Mouse (Mus musculus) thymus, adult 2 months (tissue): Measurements from ENCODE around the gene Cdyl. TPM values are rescaled to one million over a fixed set of nuclear protein-coding genes. Genes with fewer than 3 reads are reported as not detected.

Source experiments
- DNase-seq: peaks from one replicate; pipeline ENCODE4 v3.0.0; 2021
- H3K27ac ChIP-seq: fragments of 200-500 bp; 2 replicates; pipeline ENCODE4 v1.5.1; 2012; ENCODE audit warnings: low read length, control low read depth; ENCODE audit not compliant: control insufficient read depth, insufficient read depth
- H3K27me3 ChIP-seq: fragments of 200-500 bp; 2 replicates; pipeline ENCODE4 v1.6.1; 2012; ENCODE audit warnings: mild to moderate bottlenecking, low read length, moderate library complexity, mixed read lengths; ENCODE audit not compliant: control insufficient read depth, insufficient read depth
- H3K36me3 ChIP-seq: fragments of 200-500 bp; 2 replicates; pipeline ENCODE4 v1.6.1; 2012; ENCODE audit warnings: mild to moderate bottlenecking, low read length, moderate library complexity; ENCODE audit not compliant: control insufficient read depth, insufficient read depth
- H3K4me1 ChIP-seq: fragments of 200-500 bp; replicated peaks from 2 replicates; pipeline ENCODE4 v1.6.1; 2012; ENCODE audit warnings: low read length; ENCODE audit not compliant: control insufficient read depth, insufficient read depth
- H3K4me3 ChIP-seq: fragments of 200-500 bp; 2 replicates; pipeline ENCODE4 v1.5.1; 2012; ENCODE audit warnings: mild to moderate bottlenecking, low read length, control low read depth, moderate library complexity; ENCODE audit not compliant: control insufficient read depth, insufficient read depth
- CTCF ChIP-seq: fragments of 200-500 bp; IDR thresholded peaks from 2 replicates; pipeline ENCODE4 v1.5.1; 2012; ENCODE audit warnings: mild to moderate bottlenecking, control low read depth, low read length, moderate library complexity, borderline replicate concordance; ENCODE audit not compliant: control insufficient read depth, poor library complexity, insufficient read depth; ENCODE audit errors: extremely low read depth
- POLR2A ChIP-seq: fragments of 200-500 bp; IDR thresholded peaks from 2 replicates; pipeline ENCODE4 v1.6.1; 2012; ENCODE audit warnings: mild to moderate bottlenecking, low read length, control low read depth, moderate library complexity; ENCODE audit not compliant: control insufficient read depth, poor library complexity, insufficient read depth; ENCODE audit errors: extremely low read depth
- WGBS: fragments of 180-500 bp; shearing (Covaris S2); methylation state at CpG from one replicate; pipeline ENCODE4 v1.1.7; 2018; 5-methylcytosine and 5-hydroxymethylcytosine counted together
- polyA plus RNA-seq: library from polyadenylated mRNA; depleted of rRNA; stranded (reverse); fragments of >200 nt; gene quantifications from 2 replicates; pipeline ENCODE4 v1.2.3, GENCODE M21; 2012

Cdyl gene
- polyA plus RNA-seq, 1 experiment, result 6.1 TPM

DNA sequence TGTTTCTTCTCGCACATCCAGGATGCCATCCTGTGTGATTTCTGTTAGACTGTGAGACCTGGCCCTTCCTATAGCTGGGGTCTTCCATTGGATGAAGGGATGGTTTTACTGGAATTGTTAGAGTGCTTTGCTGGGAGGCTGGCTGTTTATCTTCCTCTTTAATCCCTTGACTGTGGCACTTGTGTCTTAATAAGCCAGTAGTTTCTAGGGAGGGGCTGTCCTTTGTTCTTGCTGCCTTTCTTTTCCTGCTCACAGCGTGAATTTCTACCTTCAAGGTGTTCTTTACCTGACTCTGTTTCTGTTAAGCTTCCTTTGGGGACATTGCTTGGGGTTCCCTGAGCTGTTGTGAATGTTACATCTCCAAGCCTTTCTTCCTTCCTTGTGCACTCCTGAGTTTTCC, 110.0 kb downstream of the Cdyl start:
- Histone ChIP-seq H3K4me1 (peaks cover 5% of the 10 kb centered on the region), H3K27me3 (no peaks in the 10 kb centered on the region), H3K4me3 (no peak overlapping the region), H3K27ac (no peak overlapping the region), H3K36me3 (no peaks in the 10 kb centered on the region)
- TF ChIP-seq CTCF, result no peak
- no peak for TF ChIP-seq POLR2A
- no peak for DNase-seq
- WGBS, result 84% methylated on average over 2 of the region's 2 CpGs

DNA sequence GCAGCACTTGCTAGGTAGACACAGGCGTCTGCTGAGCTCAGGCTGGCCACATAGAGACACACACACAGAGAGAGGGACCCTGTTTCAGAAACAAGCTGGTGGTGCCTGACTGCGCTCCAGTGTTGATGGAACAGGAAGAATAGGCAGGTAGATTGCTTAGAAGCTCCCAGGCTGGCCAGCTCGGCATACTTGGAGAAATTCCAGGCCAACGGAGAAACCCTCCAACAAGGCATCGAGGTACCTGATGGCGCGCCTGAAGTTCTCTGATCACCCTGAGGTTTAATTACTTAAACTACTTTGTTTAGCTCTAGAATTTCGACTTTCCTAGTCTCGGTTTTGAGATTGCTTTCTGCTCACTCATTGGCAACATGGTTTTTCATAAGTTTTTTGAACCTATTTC, 110.8 kb downstream of the Cdyl start:
- TF ChIP-seq CTCF (no peak), POLR2A (no peak)
- Histone ChIP-seq H3K4me3 (no peak overlapping the region), H3K27me3 (no peaks in the 10 kb centered on the region), H3K36me3 (no peaks in the 10 kb centered on the region), H3K4me1 (peaks cover 5% of the 10 kb centered on the region), H3K27ac (no peak overlapping the region)
- WGBS, result 93% methylated on average over 9 of the region's 9 CpGs
- no peak for DNase-seq

DNA sequence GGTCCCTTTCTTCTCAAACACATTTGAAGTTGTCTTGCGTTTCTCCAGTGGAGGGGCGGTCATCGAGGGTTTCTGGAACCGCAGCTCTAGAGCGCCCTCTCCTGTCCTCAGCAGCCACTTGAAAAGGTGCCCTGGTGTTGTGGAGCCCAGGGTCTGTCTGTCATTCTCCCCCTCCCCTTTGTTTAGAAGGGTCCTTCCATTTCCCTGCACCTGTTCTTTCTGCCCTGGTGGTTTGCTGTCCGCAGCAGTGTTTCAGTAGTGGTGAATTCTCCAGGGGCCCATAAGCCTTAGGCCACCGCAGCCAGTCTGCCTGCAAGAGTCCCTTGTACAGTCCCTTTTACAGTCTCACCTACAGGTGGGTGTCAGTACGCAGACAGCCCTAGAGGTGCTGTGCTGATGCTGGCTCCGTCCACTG, 112.3 kb downstream of the Cdyl start:
- Histone ChIP-seq H3K4me3 (no peak overlapping the region), H3K27me3 (no peaks in the 10 kb centered on the region), H3K27ac (no peak overlapping the region), H3K36me3 (no peaks in the 10 kb centered on the region), H3K4me1 (peaks cover 5% of the 10 kb centered on the region)
- 75% methylated on average over 9 of the region's 9 CpGs for WGBS
- TF ChIP-seq CTCF (peak; percentile 42; the same call in 1 of the 2 replicates), POLR2A (no peak)
- DNase-seq, result peak; percentile 50

DNA sequence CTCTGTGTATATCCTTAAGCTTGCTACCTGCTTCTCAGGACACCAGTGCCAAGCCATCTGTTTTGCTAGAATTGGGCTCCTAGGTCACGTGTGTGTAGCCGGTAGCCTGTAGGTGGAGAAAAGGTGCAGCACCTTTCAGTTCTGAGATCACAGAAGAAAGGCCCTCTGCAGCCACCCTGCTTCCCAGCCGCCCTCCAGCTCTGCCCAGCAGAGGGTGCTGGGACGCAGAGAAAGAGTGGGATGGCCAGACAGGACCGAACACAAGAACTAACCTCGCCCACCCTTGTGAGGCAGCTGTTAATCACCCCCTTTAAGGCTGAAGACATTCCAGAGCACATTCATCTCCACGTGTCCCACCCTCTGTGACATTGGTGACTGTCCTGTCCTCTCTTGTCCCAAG, 114.1 kb downstream of the Cdyl start:
- no peak for TF ChIP-seq CTCF
- no peak for TF ChIP-seq POLR2A
- Histone ChIP-seq H3K36me3 (no peaks in the 10 kb centered on the region), H3K4me1 (0 out of 2 replicates have a peak, but pooled peaks cover 2% of the 10 kb centered on the region), H3K27ac (no peak overlapping the region), H3K27me3 (no peaks in the 10 kb centered on the region), H3K4me3 (no peak overlapping the region)
- 90% methylated on average over 7 of the region's 7 CpGs for WGBS
- peak; percentile 13 for DNase-seq

DNA sequence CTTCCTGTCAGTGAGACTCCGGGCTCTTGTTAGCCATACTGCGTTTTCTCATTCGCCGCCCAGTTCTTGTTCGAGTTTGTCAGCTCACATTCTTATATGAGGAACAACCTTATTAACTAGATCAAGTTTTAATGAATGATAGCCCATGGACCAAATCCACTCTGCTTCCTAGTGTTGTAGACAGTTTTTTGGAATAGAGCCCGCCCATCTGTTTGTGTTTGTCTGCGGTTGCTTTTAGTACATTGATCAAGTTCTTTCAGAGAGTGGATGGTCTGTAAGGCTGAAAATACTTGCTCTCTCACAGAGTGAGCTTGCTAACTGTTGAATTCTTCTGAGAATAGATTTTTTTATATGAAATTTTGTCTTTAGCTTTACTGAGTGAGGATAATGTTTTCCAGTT, 116.5 kb downstream of the Cdyl start:
- Histone ChIP-seq H3K27ac (no peak overlapping the region), H3K27me3 (no peaks in the 10 kb centered on the region), H3K4me1 (no peaks in the 10 kb centered on the region), H3K4me3 (no peak overlapping the region), H3K36me3 (no peaks in the 10 kb centered on the region)
- no peak for TF ChIP-seq POLR2A
- 94% methylated on average over 7 of the region's 7 CpGs for WGBS
- no peak for DNase-seq

DNA sequence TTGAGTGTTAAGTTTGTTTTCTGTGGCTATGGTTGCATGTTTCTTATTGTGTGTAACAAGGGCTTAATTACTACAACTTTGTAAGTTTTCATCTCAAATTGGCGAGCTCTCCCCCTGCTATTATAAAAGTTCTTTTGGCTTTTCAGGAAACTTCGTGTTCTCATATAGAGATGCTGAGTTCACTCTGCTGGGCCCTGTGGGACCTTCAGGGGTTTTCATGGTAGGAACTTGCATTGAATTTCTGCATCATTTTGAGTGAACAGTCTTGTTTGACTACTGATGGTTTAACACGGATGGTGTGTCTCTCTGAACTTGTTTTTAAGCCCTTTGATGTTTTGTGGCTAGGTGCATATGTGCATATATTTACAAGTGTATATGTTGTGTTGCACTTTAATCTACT, 121.1 kb downstream of the Cdyl start:
- no peak overlapping the region for H3K4me3 ChIP-seq
- no peak for TF ChIP-seq CTCF
- no peak for TF ChIP-seq POLR2A
- H3K27ac ChIP-seq, result no peak overlapping the region
- H3K4me1 ChIP-seq, result peaks cover 5% of the 10 kb centered on the region
- DNase-seq, result no peak
- WGBS, result 72% methylated on average over 3 of the region's 3 CpGs
- H3K36me3 ChIP-seq, result no peaks in the 10 kb centered on the region
- H3K27me3 ChIP-seq, result no peaks in the 10 kb centered on the region

DNA sequence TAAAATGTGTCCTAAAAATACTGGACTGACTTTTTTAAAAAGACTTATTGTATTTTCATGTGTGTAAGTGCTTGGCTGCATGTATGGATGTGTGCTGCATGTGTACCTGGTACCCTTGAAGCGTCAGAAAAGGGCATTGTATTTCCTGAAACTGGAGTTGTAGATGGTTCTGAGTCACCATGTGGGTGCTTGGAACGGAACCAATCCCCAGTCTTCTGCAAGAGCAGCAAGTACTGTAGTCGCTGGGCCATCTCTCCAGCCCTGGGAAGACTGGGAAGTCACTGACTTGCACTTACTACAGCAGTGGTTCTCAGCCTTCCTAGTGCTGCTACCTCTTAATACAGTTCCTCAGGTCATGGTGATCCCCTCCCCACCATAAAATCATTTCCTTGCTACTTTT, 122.1 kb downstream of the Cdyl start:
- H3K27ac ChIP-seq, result no peak overlapping the region
- WGBS, result 86% methylated on average over 3 of the region's 3 CpGs
- no peak for TF ChIP-seq POLR2A
- no peak for TF ChIP-seq CTCF
- DNase-seq, result no peak
- no peaks in the 10 kb centered on the region for H3K36me3 ChIP-seq
- peaks cover 8% of the 10 kb centered on the region for H3K4me1 ChIP-seq
- H3K4me3 ChIP-seq, result no peak overlapping the region
- H3K27me3 ChIP-seq, result no peaks in the 10 kb centered on the region
